Mouse (Mus musculus) T-helper 1 cell (primary cell): ENCODE data around the gene Gm20458.

ENCODE experiments used
- in situ Hi-C: fragments of 300-600 bp; cut with MboI, MseI; formaldehyde crosslinking; loops from one replicate; pipeline ENCODE4 v1.15.1; 2025; ENCODE audit warnings: high pct_unique_total_duplicates

Gm20458 gene

GRCm38 (mm10) chr2:164434681-164435080 is 26.1 kb upstream of the Gm20458 start:
- in situ Hi-C loops: no loop called here

GRCm38 (mm10) chr2:164435216-164436090 is 25.3 kb upstream of the Gm20458 start:
- in situ Hi-C loops: no loop called here

GRCm38 (mm10) chr2:164436215-164436913 is 24.4 kb upstream of the Gm20458 start:
- in situ Hi-C loops: no loop called here

- in situ Hi-C loops: no loop called here
These were observed 23.8 kb upstream of the Gm20458 start for GRCm38 (mm10) chr2:164436961-164437360.

- in situ Hi-C loops: no loop called here
These were observed 23.1 kb upstream of the Gm20458 start for GRCm38 (mm10) chr2:164437710-164438109.

- in situ Hi-C loops: no loop called here
These were observed 22.5 kb upstream of the Gm20458 start for GRCm38 (mm10) chr2:164438257-164438656.

GRCm38 (mm10) chr2:164439001-164439421 is 21.8 kb upstream of the Gm20458 start:
- in situ Hi-C loops: no loop called here

- in situ Hi-C loops: no loop called here
These were observed 20.5 kb upstream of the Gm20458 start for GRCm38 (mm10) chr2:164440314-164440713.

GRCm38 (mm10) chr2:164441155-164441554 is 19.6 kb upstream of the Gm20458 start:
- in situ Hi-C loops: no loop called here

- in situ Hi-C loops: no loop called here
These were observed 19.0 kb upstream of the Gm20458 start for GRCm38 (mm10) chr2:164441731-164442130.

GRCm38 (mm10) chr2:164442315-164443050 is 18.3 kb upstream of the Gm20458 start:
- in situ Hi-C loops: no loop called here

GRCm38 (mm10) chr2:164443051-164443437 is 17.7 kb upstream of the Gm20458 start:
- in situ Hi-C loops: no loop called here

- in situ Hi-C loops: no loop called here
These were observed 17.2 kb upstream of the Gm20458 start, which contains the start of gene Sdc4 for GRCm38 (mm10) chr2:164443460-164444000. Sdc4 (minus strand) TSS chr2:164443887.

- in situ Hi-C loops: no loop called here
These were observed 16.1 kb upstream of the Gm20458 start for GRCm38 (mm10) chr2:164444701-164445100.

GRCm38 (mm10) chr2:164445399-164446085 is 15.2 kb upstream of the Gm20458 start:
- in situ Hi-C loops: no loop called here

GRCm38 (mm10) chr2:164446086-164446469 is 14.7 kb upstream of the Gm20458 start:
- in situ Hi-C loops: no loop called here

- in situ Hi-C loops: no loop called here
These were observed 12.6 kb upstream of the Gm20458 start for GRCm38 (mm10) chr2:164448140-164448539.

- in situ Hi-C loops: no loop called here
These were observed 11.8 kb upstream of the Gm20458 start for GRCm38 (mm10) chr2:164448921-164449320.

- in situ Hi-C loops: no loop called here
These were observed 11.3 kb upstream of the Gm20458 start for GRCm38 (mm10) chr2:164449341-164450042.

GRCm38 (mm10) chr2:164452000-164452676 is 8.6 kb upstream of the Gm20458 start:
- in situ Hi-C loops: no loop called here
